Mouse (Mus musculus): ENCODE measurements around the gene Gm8113.
"Not testable (repeated sequence)": the region's sequence is repeated elsewhere in the genome, so short reads cannot be mapped to it uniquely, and the experiment has no call there.

GRCm38 (mm10) chr14:43898577-43898976 lies 26.6 kb upstream of the Gm8113 start:
- TF ChIP-seq CTCF (IDR thresholded peaks at IDR 0.05; ENCODE audit: extremely low read depth, insufficient read length, insufficient replicate concordance, low read depth, low read length); POLR2A (IDR thresholded peaks at IDR 0.05; ENCODE audit: low read depth, low read length): not testable (repeated sequence)
